Comparison of ENCODE assay signal across 8 mouse cellular contexts in the genomic region with DNA sequence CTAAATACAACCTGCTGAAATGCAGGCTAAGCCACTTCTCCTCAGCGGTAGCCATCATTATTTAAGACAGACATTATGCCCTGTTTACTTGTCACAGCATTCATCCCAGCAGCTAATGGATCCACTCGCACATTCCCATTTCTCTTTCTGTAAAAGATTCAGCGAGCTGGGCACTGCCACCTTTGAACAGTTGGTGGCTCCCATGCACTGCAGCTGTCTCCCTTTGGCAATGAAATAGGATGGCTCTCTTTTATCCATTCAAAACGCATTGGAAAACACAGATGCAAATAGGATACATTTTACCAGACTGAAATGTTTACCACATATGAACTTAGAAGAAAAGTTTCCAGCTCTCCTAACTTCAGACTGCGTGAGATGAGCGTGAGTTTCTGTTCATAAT. TPM values are rescaled to one million over a fixed set of nuclear protein-coding genes. Genes with fewer than 3 reads are reported as not detected.
DNase-seq lines count a peak whose midpoint lies in the region; ATAC-seq and TF ChIP-seq lines count a peak whose summit lies in the region.

No protein-coding gene starts in this region.

- H3ac ChIP-seq in myocyte (ENCODE audit: control insufficient read depth, insufficient read length), result no peak overlapping the region

- no peak for ATAC-seq in kidney, embryonic 15.5 days (replicated peaks; ENCODE audit: low FRiP score)
- no peak for ATAC-seq in CD4-positive, CD25-positive, alpha-beta regulatory T cell, adult 4 months

- no peaks in the 10 kb centered on the region for H3K9me3 ChIP-seq in kidney, embryonic 15.5 days (replicated peaks)

- H3K79me2 ChIP-seq in myocyte (ENCODE audit: control insufficient read depth, insufficient read depth), result no peaks in the 10 kb centered on the region

- no peak overlapping the region for H3K4me2 ChIP-seq in kidney, embryonic 15.5 days
- peak overlapping the region; percentile 31 for H3K4me2 ChIP-seq in myocyte (ENCODE audit: low read depth)

- no peak overlapping the region for H3K4me3 ChIP-seq in kidney, embryonic 15.5 days (replicated peaks)
- H3K4me3 ChIP-seq in myocyte, result no peak overlapping the region

- no peaks in the 10 kb centered on the region for H3K36me3 ChIP-seq in kidney, embryonic 15.5 days
- no peaks in the 10 kb centered on the region for H3K36me3 ChIP-seq in myocyte (ENCODE audit: control insufficient read depth, insufficient read depth)

- H3K9ac ChIP-seq in kidney, embryonic 15.5 days, result no peak overlapping the region

- TF ChIP-seq POLR2A in brain, embryonic 14.5 days (IDR thresholded peaks at IDR 0.05; ENCODE audit: borderline replicate concordance, extremely low read depth, insufficient read depth, insufficient read length, poor library complexity, severe bottlenecking), result no peak
- no peak for TF ChIP-seq POLR2A in myocyte (IDR thresholded peaks at IDR 0.05; ENCODE audit: insufficient read length, low read depth)

- 43% methylated on average over 6 of the region's 6 CpGs for WGBS in kidney, embryonic 15.5 days

- no peaks in the 10 kb centered on the region for H3K27me3 ChIP-seq in kidney, embryonic 15.5 days
- H3K27me3 ChIP-seq in myocyte (ENCODE audit: control insufficient read depth, insufficient read depth, insufficient read length), result no peaks in the 10 kb centered on the region

- no peak overlapping the region for H3K27ac ChIP-seq in kidney, embryonic 15.5 days

- TF ChIP-seq CTCF in brain, embryonic 14.5 days (IDR thresholded peaks at IDR 0.05; ENCODE audit: borderline replicate concordance, extremely low read depth, insufficient read depth, insufficient read length), result peak; percentile 86

- no peaks in the 10 kb centered on the region for H3K4me1 ChIP-seq in kidney, embryonic 15.5 days

- peak; percentile 16 for DNase-seq in kidney, adult 11 months
- DNase-seq in brain, embryonic 14.5 days (ENCODE audit: low read depth), result peak; percentile 82
- DNase-seq in frontal cortex, adult 2 months (ENCODE audit: extremely low spot score in 1 of 2, low spot score in 1 of 2), result peak; percentile 18 to 80
- peak; percentile 65 to 76 for DNase-seq in layer of hippocampus, postnatal 10 days (ENCODE audit: low spot score in 2 of 2)
- DNase-seq in urinary bladder, postnatal 25 days (ENCODE audit: low spot score), result no peak

TF ChIP-seq in myocyte, 11 proteins besides CTCF, POLR2A, EP300 and RAD21:
- TF ChIP-seq MYOD1 (IDR thresholded peaks at IDR 0.05; ENCODE audit: control insufficient read depth in 1 of 3, insufficient read length in 2 of 3, low read depth in 2 of 3) (no peak), POLR2AphosphoS2 (IDR thresholded peaks at IDR 0.05; ENCODE audit: insufficient read length, low read depth) (no peak), CEBPB (IDR thresholded peaks at IDR 0.05; ENCODE audit: insufficient read depth, poor library complexity, severe bottlenecking) (no peak), MYOG (IDR thresholded peaks at IDR 0.05; ENCODE audit: control insufficient read depth in 1 of 3, insufficient read depth in 1 of 3, insufficient read length in 2 of 3, low read depth in 2 of 3) (no peak), TCF3 (IDR thresholded peaks at IDR 0.05; ENCODE audit: insufficient read length, low read depth) (no peak), E2F4 (IDR thresholded peaks at IDR 0.05; ENCODE audit: insufficient read depth) (no peak), REST (IDR thresholded peaks at IDR 0.05; ENCODE audit: insufficient read depth, insufficient read length) (no peak), MAX (IDR thresholded peaks at IDR 0.05; ENCODE audit: low read depth) (no peak), SRF (IDR thresholded peaks at IDR 0.05; ENCODE audit: control insufficient read depth, insufficient read length, low read depth) (no peak), USF1 (IDR thresholded peaks at IDR 0.05; ENCODE audit: low read depth) (no peak), TCF12 (IDR thresholded peaks at IDR 0.05; ENCODE audit: insufficient read depth, poor library complexity, severe bottlenecking) (no peak)

RNA-seq across cellular contexts. Expression of a gene that starts 21.5 kb away (rescaled TPM):
- polyA plus RNA-seq in kidney, embryonic 15.5 days (2015; fragmentation: Nextera tagmentation; extraction: Ambion mirVana), result 10.2 and 11.1 TPM in 2 replicates
- polyA plus RNA-seq in brain, embryonic 14.5 days (2012; rRNA removed), result 1.7 and 3.2 TPM in 2 replicates
- polyA plus RNA-seq in frontal cortex, adult 2 months (2012; rRNA removed), result 38.9 and 41.0 TPM in 2 replicates
- total RNA-seq in layer of hippocampus, postnatal 10 days (2021), result 10 to 100 TPM; 35.6 to 40.9 TPM
- polyA plus RNA-seq in myocyte (2012; fragmentation: generic; extraction: Trizol), result not detected
- polyA plus RNA-seq in CD4-positive, CD25-positive, alpha-beta regulatory T cell, adult 4 months (2017; shearing (Covaris generic)), result under 1 TPM in 1 of 2 experiments, not detected in 1; 0.30 TPM
